Mouse (Mus musculus): ENCODE results near the gene Nmur1. TPM values are rescaled to one million over a fixed set of nuclear protein-coding genes. Genes with fewer than 3 reads are reported as not detected.

The Nmur1 gene
- polyA plus RNA-seq, 1 experiment from 2014 or later = not detected

DNA sequence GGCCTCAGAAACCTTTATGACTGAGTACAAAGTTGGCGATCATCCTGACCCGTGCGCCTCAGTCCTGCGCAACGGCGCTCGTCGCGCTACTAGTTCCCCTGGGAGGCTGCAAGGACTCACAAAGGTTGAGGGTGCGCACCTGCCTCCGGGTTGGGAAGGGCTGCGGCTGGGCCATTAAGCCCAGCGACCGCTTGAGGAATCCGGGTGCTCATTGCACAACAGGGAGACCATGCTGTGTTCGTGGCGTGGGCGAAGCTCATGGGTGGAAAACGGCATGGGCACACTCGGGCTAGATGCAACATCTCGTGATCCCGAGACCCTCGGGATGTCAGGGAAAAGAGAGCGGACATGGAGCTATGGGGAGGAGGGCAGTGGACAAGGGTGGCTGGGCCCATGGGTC is 16.8 kb upstream of the Nmur1 start:
- H3K27me3 ChIP-seq (ENCODE audit: control insufficient read depth, insufficient read depth, low read length) = no peaks in the 10 kb centered on the region
- H3K4me2 ChIP-seq = peak overlapping the region; percentile 81
- H3K27ac ChIP-seq (ENCODE audit: low read depth, low read length) = peak overlapping the region; percentile 99
- H3K9me3 ChIP-seq (ENCODE audit: control insufficient read depth, low read length) = no peaks in the 10 kb centered on the region
- no peaks in the 10 kb centered on the region for H3K36me3 ChIP-seq (ENCODE audit: control insufficient read depth, insufficient read depth, low read length)
- peak overlapping the region; percentile 44 for H3K4me3 ChIP-seq (ENCODE audit: low read depth, low read length)
- 3% methylated on average over 24 of the region's 24 CpGs for WGBS
- peak; percentile 98 for DNase-seq (ENCODE audit: low spot score, missing footprints)
- H3K4me1 ChIP-seq (ENCODE audit: control insufficient read depth, insufficient read depth, low read length) = peaks cover 21% of the 10 kb centered on the region
- peak; percentile 4 for ATAC-seq (ENCODE audit: low FRiP score)
- H3K9ac ChIP-seq (ENCODE audit: low read length) = peak overlapping the region; percentile 97

GRCm38 (mm10) chr1:86441980-86442831 is 16.2 kb upstream of the Nmur1 start:
- peak overlapping the region; percentile 81 for H3K4me2 ChIP-seq
- H3K27ac ChIP-seq (ENCODE audit: low read depth, low read length) = peak overlapping the region; percentile 99
- peak overlapping the region; percentile 97 for H3K9ac ChIP-seq (ENCODE audit: low read length)
- H3K4me3 ChIP-seq (ENCODE audit: low read depth, low read length) = peak overlapping the region; percentile 44
- peaks cover 21% of the 10 kb centered on the region for H3K4me1 ChIP-seq (ENCODE audit: control insufficient read depth, insufficient read depth, low read length)
- no peaks in the 10 kb centered on the region for H3K27me3 ChIP-seq (ENCODE audit: control insufficient read depth, insufficient read depth, low read length)
- H3K36me3 ChIP-seq (ENCODE audit: control insufficient read depth, insufficient read depth, low read length) = no peaks in the 10 kb centered on the region
- ATAC-seq (ENCODE audit: low FRiP score) = peak; percentile 68
- peak; percentile 98 for DNase-seq (ENCODE audit: low spot score, missing footprints)
- no peaks in the 10 kb centered on the region for H3K9me3 ChIP-seq (ENCODE audit: control insufficient read depth, low read length)
- WGBS = under 1% methylated on average over 81 of the region's 81 CpGs

- Histone ChIP-seq H3K36me3 (ENCODE audit: control insufficient read depth, insufficient read depth, low read length) (no peaks in the 10 kb centered on the region), H3K27me3 (ENCODE audit: control insufficient read depth, insufficient read depth, low read length) (no peaks in the 10 kb centered on the region), H3K9ac (ENCODE audit: low read length) (peak overlapping the region; percentile 97), H3K4me2 (peak overlapping the region; percentile 81), H3K27ac (ENCODE audit: low read depth, low read length) (peak overlapping the region; percentile 99), H3K4me3 (ENCODE audit: low read depth, low read length) (peak overlapping the region; percentile 44), H3K9me3 (ENCODE audit: control insufficient read depth, low read length) (no peaks in the 10 kb centered on the region), H3K4me1 (ENCODE audit: control insufficient read depth, insufficient read depth, low read length) (peaks cover 21% of the 10 kb centered on the region)
- DNase-seq (ENCODE audit: low spot score, missing footprints) (no peak), ATAC-seq (ENCODE audit: low FRiP score) (no peak; the same call in 1 of the 2 replicates)
- 0% methylated on average over 5 of the region's 5 CpGs for WGBS
Measured at GRCm38 (mm10) chr1:86441724-86441979, 15.6 kb upstream of the Nmur1 start.

DNA sequence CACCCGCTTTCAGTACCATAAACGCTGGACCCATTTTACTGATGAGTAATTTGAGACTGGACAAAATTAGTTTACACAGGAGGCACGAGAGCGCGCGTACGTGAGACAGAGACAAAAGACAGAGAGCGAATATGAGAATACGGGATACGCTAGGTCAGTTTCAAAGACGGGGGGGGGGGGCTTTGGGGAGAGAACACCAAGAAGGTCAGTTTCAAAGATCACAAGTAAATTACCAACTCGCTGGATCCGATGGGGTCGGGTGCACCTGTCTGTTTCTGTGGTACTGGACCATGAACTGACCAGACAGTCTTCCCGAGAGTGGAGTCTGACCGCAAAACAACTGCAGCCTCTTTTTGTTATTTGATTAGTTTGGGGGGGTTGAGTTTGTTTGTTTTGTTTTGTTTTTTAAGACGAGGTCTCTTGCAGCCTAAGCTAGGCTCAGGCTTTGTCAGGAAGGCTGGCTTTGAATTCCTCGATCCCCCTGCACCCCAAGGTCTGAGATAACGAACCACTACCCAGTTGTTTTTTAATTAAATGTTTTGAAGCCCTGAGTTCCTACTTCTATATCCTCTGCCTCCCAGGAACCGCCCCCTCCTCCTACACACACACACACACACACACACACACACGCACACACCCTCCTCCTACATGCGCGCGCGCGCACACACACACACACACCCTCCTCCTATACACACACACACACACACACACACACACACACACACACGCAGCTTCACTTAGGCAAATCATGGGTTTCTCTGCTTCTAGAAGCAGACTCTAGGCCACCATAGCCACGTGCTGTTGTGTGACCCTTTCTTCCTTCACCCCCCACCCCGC is 15.1 kb upstream of the Nmur1 start:
- H3K27me3 ChIP-seq (ENCODE audit: control insufficient read depth, insufficient read depth, low read length) = no peaks in the 10 kb centered on the region
- H3K4me3 ChIP-seq (ENCODE audit: low read depth, low read length) = peak overlapping the region; percentile 44
- peaks cover 21% of the 10 kb centered on the region for H3K4me1 ChIP-seq (ENCODE audit: control insufficient read depth, insufficient read depth, low read length)
- peak overlapping the region; percentile 99 for H3K27ac ChIP-seq (ENCODE audit: low read depth, low read length)
- H3K9me3 ChIP-seq (ENCODE audit: control insufficient read depth, low read length) = no peaks in the 10 kb centered on the region
- peak overlapping the region; percentile 97 for H3K9ac ChIP-seq (ENCODE audit: low read length)
- no peaks in the 10 kb centered on the region for H3K36me3 ChIP-seq (ENCODE audit: control insufficient read depth, insufficient read depth, low read length)
- ATAC-seq (ENCODE audit: low FRiP score) (peak; percentile 41), DNase-seq (ENCODE audit: low spot score, missing footprints) (peak; percentile 96)
- WGBS = under 1% methylated on average over 23 of the region's 29 CpGs
- H3K4me2 ChIP-seq = peak overlapping the region; percentile 81

DNA sequence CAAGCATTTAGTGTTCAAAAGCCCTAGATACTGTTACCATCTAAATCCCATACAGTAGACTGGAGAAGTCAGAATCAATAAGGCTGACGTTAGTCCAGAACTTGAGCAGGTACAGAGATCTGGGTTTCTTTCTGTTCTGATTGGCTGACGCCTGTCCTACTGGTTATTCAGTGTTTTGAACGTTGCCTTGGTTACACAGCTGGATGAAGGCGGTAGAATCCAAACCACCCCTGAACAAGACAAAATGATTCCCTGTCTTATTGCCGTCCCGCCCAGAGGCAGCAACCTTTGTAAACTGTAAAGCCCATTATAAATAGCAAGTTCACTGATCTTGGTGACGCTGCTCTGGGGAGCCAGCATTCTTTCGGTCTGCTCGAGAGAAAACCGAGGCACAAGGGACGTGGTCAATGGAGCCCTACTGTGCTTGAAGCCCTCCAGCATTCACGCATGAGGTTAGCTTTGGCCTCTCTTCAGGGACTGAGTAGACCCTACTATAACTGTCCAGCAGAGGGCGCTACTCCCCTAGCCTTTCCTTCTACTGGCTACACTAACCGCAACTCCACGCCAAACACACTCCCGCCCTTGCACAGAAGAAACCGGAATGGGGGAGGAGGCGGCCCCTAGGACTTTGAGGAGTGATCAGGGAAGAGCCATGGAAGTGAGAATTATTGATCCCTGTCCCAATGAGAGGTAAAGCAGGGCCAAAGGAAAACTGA is 14.3 kb upstream of the Nmur1 start:
- H3K4me2 ChIP-seq = peak overlapping the region; percentile 81
- H3K27me3 ChIP-seq (ENCODE audit: control insufficient read depth, insufficient read depth, low read length) = no peaks in the 10 kb centered on the region
- peaks cover 27% of the 10 kb centered on the region for H3K4me1 ChIP-seq (ENCODE audit: control insufficient read depth, insufficient read depth, low read length)
- H3K36me3 ChIP-seq (ENCODE audit: control insufficient read depth, insufficient read depth, low read length) = no peaks in the 10 kb centered on the region
- H3K9me3 ChIP-seq (ENCODE audit: control insufficient read depth, low read length) = no peaks in the 10 kb centered on the region
- 3% methylated on average over 18 of the region's 18 CpGs for WGBS
- peak; percentile 77 for ATAC-seq (ENCODE audit: low FRiP score)
- H3K4me3 ChIP-seq (ENCODE audit: low read depth, low read length) = peak overlapping the region; percentile 44
- peak; percentile 99 for DNase-seq (ENCODE audit: low spot score, missing footprints)
- peak overlapping the region; percentile 97; the same call in 1 of the 2 replicates for H3K9ac ChIP-seq (ENCODE audit: low read length)
- peak overlapping the region; percentile 99; the same call in 1 of the 2 replicates for H3K27ac ChIP-seq (ENCODE audit: low read depth, low read length)

- Histone ChIP-seq H3K9me3 (ENCODE audit: control insufficient read depth, low read length) (no peaks in the 10 kb centered on the region), H3K27me3 (ENCODE audit: control insufficient read depth, insufficient read depth, low read length) (no peaks in the 10 kb centered on the region), H3K4me1 (ENCODE audit: control insufficient read depth, insufficient read depth, low read length) (peaks cover 34% of the 10 kb centered on the region), H3K36me3 (ENCODE audit: control insufficient read depth, insufficient read depth, low read length) (no peaks in the 10 kb centered on the region), H3K4me2 (no peak overlapping the region), H3K4me3 (ENCODE audit: low read depth, low read length) (no peak overlapping the region), H3K27ac (ENCODE audit: low read depth, low read length) (no peak overlapping the region), H3K9ac (ENCODE audit: low read length) (0 out of 2 replicates have a peak overlapping the region, but pooled peaks have one; percentile 17)
- no peak for ATAC-seq (ENCODE audit: low FRiP score)
- WGBS = 32% methylated on average over 8 of the region's 8 CpGs
- no peak for DNase-seq (ENCODE audit: low spot score, missing footprints)
Measured at GRCm38 (mm10) chr1:86439487-86440170, 13.6 kb upstream of the Nmur1 start.

DNA sequence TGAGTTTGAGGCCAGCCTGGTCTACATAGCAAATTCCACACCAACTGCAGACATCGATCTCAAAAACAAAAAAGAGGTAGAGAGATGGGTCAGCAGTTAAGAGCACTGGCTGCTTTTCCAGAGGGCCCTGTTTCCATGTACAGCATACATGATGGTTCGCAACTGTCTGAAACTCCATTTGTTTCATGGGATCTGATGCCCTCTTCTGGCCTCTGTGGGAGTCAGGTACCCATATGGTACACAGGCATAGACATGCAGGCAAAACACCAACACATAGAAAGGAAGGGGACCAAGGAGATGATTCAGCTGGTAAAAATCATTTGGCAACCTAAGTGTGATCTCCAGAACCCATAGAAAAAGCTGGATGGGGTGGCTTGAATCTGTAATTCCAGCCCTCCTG is 12.5 kb upstream of the Nmur1 start:
- no peak for ATAC-seq (ENCODE audit: low FRiP score)
- Histone ChIP-seq H3K9ac (ENCODE audit: low read length) (no peak overlapping the region), H3K9me3 (ENCODE audit: control insufficient read depth, low read length) (no peaks in the 10 kb centered on the region), H3K4me1 (ENCODE audit: control insufficient read depth, insufficient read depth, low read length) (peaks cover 40% of the 10 kb centered on the region), H3K36me3 (ENCODE audit: control insufficient read depth, insufficient read depth, low read length) (no peaks in the 10 kb centered on the region), H3K4me2 (no peak overlapping the region), H3K27ac (ENCODE audit: low read depth, low read length) (no peak overlapping the region), H3K27me3 (ENCODE audit: control insufficient read depth, insufficient read depth, low read length) (no peaks in the 10 kb centered on the region), H3K4me3 (ENCODE audit: low read depth, low read length) (no peak overlapping the region)
- DNase-seq (ENCODE audit: low spot score, missing footprints) = no peak
- WGBS = 84% methylated on average over 2 of the region's 2 CpGs

- no peaks in the 10 kb centered on the region for H3K9me3 ChIP-seq (ENCODE audit: control insufficient read depth, low read length)
- peaks cover 38% of the 10 kb centered on the region for H3K4me1 ChIP-seq (ENCODE audit: control insufficient read depth, insufficient read depth, low read length)
- H3K36me3 ChIP-seq (ENCODE audit: control insufficient read depth, insufficient read depth, low read length) = no peaks in the 10 kb centered on the region
- H3K27ac ChIP-seq (ENCODE audit: low read depth, low read length) = no peak overlapping the region
- DNase-seq (ENCODE audit: low spot score, missing footprints) (no peak), ATAC-seq (ENCODE audit: low FRiP score) (no peak)
- WGBS = 79% methylated on average over 6 of the region's 6 CpGs
- H3K27me3 ChIP-seq (ENCODE audit: control insufficient read depth, insufficient read depth, low read length) = no peaks in the 10 kb centered on the region
- H3K4me3 ChIP-seq (ENCODE audit: low read depth, low read length) = no peak overlapping the region
- H3K9ac ChIP-seq (ENCODE audit: low read length) = no peak overlapping the region
- no peak overlapping the region for H3K4me2 ChIP-seq
Measured at GRCm38 (mm10) chr1:86438014-86438319, 11.9 kb upstream of the Nmur1 start.
